Mouse (Mus musculus): ENCODE measurements around the gene Ssr4. TPM values are rescaled to one million over a fixed set of nuclear protein-coding genes. Genes with fewer than 3 reads are reported as not detected.
A peak's percentile ranks its signal among the peaks of the same experiment; 100 is the strongest.

Gene Ssr4
- polyA plus RNA-seq, 1 experiment from 2014 or later, result 283 TPM

DNA sequence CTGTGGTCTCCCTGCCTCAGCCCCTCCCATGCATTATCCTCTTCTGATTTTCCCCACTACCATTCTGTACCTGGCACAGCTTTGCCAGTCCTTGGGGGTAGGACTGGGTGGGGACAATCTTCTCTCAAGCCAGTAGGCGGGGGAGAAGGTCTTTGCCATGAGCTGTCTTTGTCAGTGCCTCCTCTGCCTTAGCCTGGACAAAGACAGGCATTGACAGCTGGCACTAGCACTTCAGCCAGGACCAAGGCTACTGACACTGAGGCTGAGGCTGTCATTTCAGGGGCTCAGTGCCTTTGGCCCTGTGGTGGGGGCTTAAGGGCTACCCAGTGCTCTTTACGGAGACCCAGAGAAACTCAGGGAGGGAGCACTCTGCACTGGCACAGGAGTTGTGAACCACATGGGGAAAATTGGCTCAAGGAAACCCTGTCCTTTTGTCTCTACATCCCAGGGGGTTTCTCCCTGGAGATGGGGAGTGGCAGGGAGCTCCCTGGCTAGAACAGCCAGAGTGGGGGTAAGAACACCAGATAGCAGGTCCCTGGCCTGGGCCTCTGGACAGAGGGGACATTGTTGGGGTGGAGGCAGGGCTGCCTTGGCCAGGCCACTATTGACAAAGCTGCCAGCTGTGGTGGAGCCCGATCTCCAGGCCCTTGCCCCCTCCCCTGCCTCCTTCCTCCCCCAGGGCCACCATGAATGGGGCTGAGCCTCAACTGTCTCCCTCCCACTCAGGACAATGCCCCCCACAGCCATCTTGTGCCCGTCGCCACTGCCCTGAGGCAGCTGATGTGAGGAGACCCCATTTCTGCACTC, 30.3 kb upstream of the Ssr4 start, which contains the start of gene Plxnb3:
Plxnb3 (plus strand) TSS at position 757 of the 807 bp plus-strand sequence.
- H3K4me3 ChIP-seq (replicated peaks; ENCODE audit: low read depth, low read length), result no peak within 1 kb of the TSS
- no peak within 1 kb of the TSS for H3K9ac ChIP-seq (ENCODE audit: low read depth, low read length)
- no peaks in the 10 kb centered on the region for H3K9me3 ChIP-seq (replicated peaks; ENCODE audit: low read length)
- no peak for ATAC-seq (replicated peaks; ENCODE audit: low FRiP score, low read depth)
- H3K27ac ChIP-seq, result no peak within 1 kb of the TSS
- no peaks in the 10 kb centered on the region for H3K36me3 ChIP-seq (ENCODE audit: insufficient read depth, low read length)
- WGBS, result 68% methylated on average over 5 of the region's 5 CpGs
- no peak for DNase-seq (ENCODE audit: low spot score)
- no peak for TF ChIP-seq CTCF (IDR thresholded peaks at IDR 0.05; ENCODE audit: low read depth)
- H3K4me2 ChIP-seq (ENCODE audit: low read length), result no peak within 1 kb of the TSS
- no peaks in the 10 kb centered on the region for H3K27me3 ChIP-seq (ENCODE audit: insufficient read depth, low read length)
- no peaks in the 10 kb centered on the region for H3K4me1 ChIP-seq (replicated peaks; ENCODE audit: insufficient read depth, low read length)

DNA sequence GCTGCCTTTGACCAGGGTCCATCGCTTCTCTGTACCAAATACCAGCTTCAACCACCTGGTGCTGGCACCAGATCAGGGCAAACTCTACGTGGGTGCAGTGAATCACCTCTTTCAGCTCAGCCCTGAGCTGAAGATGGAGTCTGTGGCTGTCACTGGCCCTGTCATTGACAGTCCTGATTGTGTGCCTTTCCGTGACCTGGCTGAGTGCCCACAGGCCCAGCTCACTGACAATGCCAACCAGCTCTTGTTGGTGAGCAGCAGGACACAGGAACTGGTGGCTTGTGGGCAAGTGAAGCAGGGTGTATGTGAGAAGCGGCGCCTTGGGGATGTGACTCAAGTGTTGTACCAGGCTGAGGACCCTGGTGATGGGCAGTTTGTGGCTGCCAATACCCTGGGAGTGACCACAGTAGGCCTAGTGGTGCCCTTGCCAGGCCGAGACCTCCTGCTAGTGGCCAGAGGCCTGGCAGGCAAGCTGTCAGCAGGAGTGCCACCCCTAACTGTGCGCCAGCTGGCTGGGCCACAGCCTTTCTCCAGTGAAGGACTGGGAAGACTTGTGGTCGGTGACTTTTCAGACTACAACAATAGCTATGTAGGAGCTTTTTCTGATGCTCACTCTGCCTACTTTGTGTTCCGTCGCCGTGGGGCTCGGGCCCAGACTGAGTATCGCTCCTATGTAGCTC, 28.1 kb upstream of the Ssr4 start:
- no peak overlapping the region for H3K9ac ChIP-seq (ENCODE audit: low read depth, low read length)
- H3K27ac ChIP-seq, result no peak overlapping the region
- 85% methylated on average over 13 of the region's 13 CpGs for WGBS
- ATAC-seq (replicated peaks; ENCODE audit: low FRiP score, low read depth) (no peak), DNase-seq (ENCODE audit: low spot score) (no peak)
- H3K36me3 ChIP-seq (ENCODE audit: insufficient read depth, low read length), result no peaks in the 10 kb centered on the region
- H3K4me1 ChIP-seq (replicated peaks; ENCODE audit: insufficient read depth, low read length), result no peaks in the 10 kb centered on the region
- H3K27me3 ChIP-seq (ENCODE audit: insufficient read depth, low read length), result no peaks in the 10 kb centered on the region
- no peak overlapping the region for H3K4me2 ChIP-seq (ENCODE audit: low read length)
- no peak overlapping the region for H3K4me3 ChIP-seq (replicated peaks; ENCODE audit: low read depth, low read length)
- TF ChIP-seq CTCF (IDR thresholded peaks at IDR 0.05; ENCODE audit: low read depth), result no peak
- no peaks in the 10 kb centered on the region for H3K9me3 ChIP-seq (replicated peaks; ENCODE audit: low read length)

DNA sequence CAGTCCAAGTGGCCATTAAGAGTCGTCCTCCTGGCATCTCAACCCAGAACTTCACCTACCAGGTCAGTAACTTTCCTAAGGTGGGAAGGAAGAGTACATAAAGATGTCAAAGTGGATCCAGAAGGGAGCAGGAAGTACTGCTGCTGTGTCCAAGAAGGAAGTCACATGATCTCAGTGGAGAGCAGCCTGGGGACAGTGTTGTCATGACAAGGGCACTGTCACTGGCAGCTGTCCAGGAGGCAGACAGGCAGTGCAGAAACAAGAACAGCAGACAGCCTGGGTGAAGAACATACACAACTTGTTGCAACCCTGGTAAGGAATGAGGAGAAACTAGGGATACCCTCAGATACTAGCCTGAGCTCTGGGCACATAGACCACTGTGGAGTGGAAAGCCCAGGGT, 21.5 kb upstream of the Ssr4 start:
- Histone ChIP-seq H3K36me3 (ENCODE audit: insufficient read depth, low read length) (no peaks in the 10 kb centered on the region), H3K27ac (no peak overlapping the region), H3K9ac (ENCODE audit: low read depth, low read length) (no peak overlapping the region), H3K4me1 (replicated peaks; ENCODE audit: insufficient read depth, low read length) (no peaks in the 10 kb centered on the region), H3K9me3 (replicated peaks; ENCODE audit: low read length) (no peaks in the 10 kb centered on the region), H3K27me3 (ENCODE audit: insufficient read depth, low read length) (no peaks in the 10 kb centered on the region), H3K4me3 (replicated peaks; ENCODE audit: low read depth, low read length) (no peak overlapping the region), H3K4me2 (ENCODE audit: low read length) (no peak overlapping the region)
- ATAC-seq (replicated peaks; ENCODE audit: low FRiP score, low read depth), result no peak
- WGBS, result 43% methylated on average over 1 of the region's 1 CpGs
- TF ChIP-seq CTCF (IDR thresholded peaks at IDR 0.05; ENCODE audit: low read depth), result no peak
- peak; percentile 57 for DNase-seq (ENCODE audit: low spot score)

DNA sequence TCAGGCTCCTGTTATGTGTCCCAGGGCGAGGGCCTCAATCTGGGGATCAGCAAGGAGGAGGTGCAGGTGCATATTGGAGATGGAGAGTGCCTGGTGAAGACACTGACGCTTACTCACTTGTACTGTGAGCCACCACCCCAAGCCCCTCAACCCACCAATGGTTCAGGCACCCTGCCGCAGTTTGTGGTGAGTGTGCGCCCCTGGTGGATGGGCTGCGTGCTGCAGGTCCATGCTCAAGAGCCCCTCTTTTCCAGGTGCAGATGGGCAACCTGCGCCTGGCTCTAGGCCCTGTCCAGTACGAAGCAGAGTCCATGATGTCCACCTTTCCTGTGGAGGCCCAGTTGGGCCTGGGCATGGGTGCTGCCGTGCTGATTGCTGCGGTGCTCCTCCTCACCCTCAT, 19.6 kb upstream of the Ssr4 start:
- Histone ChIP-seq H3K4me3 (replicated peaks; ENCODE audit: low read depth, low read length) (no peak overlapping the region), H3K36me3 (ENCODE audit: insufficient read depth, low read length) (no peaks in the 10 kb centered on the region), H3K27ac (no peak overlapping the region), H3K4me1 (replicated peaks; ENCODE audit: insufficient read depth, low read length) (no peaks in the 10 kb centered on the region), H3K9ac (ENCODE audit: low read depth, low read length) (no peak overlapping the region), H3K27me3 (ENCODE audit: insufficient read depth, low read length) (no peaks in the 10 kb centered on the region), H3K4me2 (ENCODE audit: low read length) (no peak overlapping the region), H3K9me3 (replicated peaks; ENCODE audit: low read length) (no peaks in the 10 kb centered on the region)
- no peak for ATAC-seq (replicated peaks; ENCODE audit: low FRiP score, low read depth)
- 67% methylated on average over 9 of the region's 9 CpGs for WGBS
- peak; percentile 63 for TF ChIP-seq CTCF (IDR thresholded peaks at IDR 0.05; ENCODE audit: low read depth)
- no peak for DNase-seq (ENCODE audit: low spot score)

DNA sequence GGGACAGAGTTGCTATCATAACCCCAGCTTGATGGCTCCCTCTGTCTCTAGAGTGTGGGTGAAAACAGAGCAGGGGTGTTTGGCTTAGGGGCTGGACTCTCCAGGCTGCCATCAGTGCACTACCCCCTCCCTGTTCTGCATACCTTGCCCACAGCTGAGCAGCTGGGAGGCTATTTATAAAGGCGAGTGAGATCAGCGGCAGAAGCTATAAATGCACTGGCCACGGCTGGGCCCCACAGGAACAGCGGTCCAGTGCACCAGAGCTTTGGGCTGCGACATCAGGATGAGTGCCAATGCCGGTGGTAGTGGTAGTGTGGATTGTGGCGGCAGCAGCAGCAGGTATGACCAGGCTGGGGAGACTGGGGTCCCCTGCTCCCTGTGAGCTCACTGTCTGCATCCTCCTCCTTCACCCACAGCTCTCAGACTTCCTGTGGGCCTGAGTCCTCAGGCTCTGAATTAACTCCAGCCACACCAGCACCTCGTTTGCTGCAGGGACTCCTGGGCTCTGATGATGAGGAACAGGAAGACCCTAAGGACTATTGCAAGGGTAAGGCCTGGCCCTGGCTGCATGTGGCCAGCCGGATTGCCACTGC, 12.6 kb upstream of the Ssr4 start, which contains the start of gene Srpk3:
Srpk3 (plus strand) TSS at position 238 of the 593 bp plus-strand sequence.
- H3K4me1 ChIP-seq (replicated peaks; ENCODE audit: insufficient read depth, low read length), result no peaks in the 10 kb centered on the region
- H3K4me2 ChIP-seq (ENCODE audit: low read length), result no peak within 1 kb of the TSS
- TF ChIP-seq CTCF (IDR thresholded peaks at IDR 0.05; ENCODE audit: low read depth), result no peak
- no peak within 1 kb of the TSS for H3K4me3 ChIP-seq (replicated peaks; ENCODE audit: low read depth, low read length)
- no peaks in the 10 kb centered on the region for H3K9me3 ChIP-seq (replicated peaks; ENCODE audit: low read length)
- 0 out of 2 replicates have a peak within 1 kb of the TSS, but pooled peaks have one; percentile 28 for H3K27ac ChIP-seq
- peak; percentile 14 for DNase-seq (ENCODE audit: low spot score)
- 53% methylated on average over 9 of the region's 9 CpGs for WGBS
- peak; percentile 50 for ATAC-seq (replicated peaks; ENCODE audit: low FRiP score, low read depth)
- peaks cover 4% of the 10 kb centered on the region; the same call in 1 of the 2 replicates for H3K36me3 ChIP-seq (ENCODE audit: insufficient read depth, low read length)
- no peak within 1 kb of the TSS for H3K9ac ChIP-seq (ENCODE audit: low read depth, low read length)
- H3K27me3 ChIP-seq (ENCODE audit: insufficient read depth, low read length), result no peaks in the 10 kb centered on the region

DNA sequence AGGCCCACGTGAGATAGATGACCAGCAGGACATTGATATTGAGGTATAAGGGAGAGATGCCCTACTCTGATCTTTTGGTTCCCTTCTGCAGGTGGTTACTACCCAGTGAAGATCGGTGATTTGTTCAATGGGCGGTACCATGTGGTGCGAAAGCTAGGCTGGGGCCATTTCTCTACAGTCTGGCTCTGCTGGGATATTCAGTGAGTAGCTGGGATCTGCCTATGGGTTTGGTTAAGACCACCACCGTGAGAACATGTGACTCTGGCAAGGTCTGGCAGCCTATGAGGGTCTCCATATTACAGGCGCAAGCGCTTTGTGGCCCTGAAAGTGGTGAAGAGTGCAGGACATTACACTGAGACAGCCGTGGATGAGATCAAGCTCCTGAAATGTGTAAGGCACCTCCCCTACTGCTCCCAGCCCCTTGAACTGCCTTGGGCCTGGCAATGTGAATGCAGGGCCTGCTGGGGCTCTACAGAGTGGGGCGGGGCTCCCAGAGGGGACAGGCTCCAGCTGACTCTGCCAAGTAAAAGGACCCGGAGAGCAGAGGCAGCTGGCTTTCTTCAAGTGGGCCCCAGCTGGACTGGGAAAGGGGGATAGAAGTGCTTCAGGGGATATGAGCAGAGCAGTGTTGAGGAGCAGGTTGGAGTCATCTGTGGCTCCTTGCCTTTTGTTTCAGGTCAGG, 11.9 kb upstream of the Ssr4 start:
- 0 out of 2 replicates have a peak overlapping the region, but pooled peaks have one; percentile 28 for H3K27ac ChIP-seq
- peaks cover 4% of the 10 kb centered on the region; the same call in 1 of the 2 replicates for H3K36me3 ChIP-seq (ENCODE audit: insufficient read depth, low read length)
- no peaks in the 10 kb centered on the region for H3K9me3 ChIP-seq (replicated peaks; ENCODE audit: low read length)
- whole genome bisulfite sequencing, result 69% methylated on average over 10 of the region's 10 CpGs
- TF ChIP-seq CTCF (IDR thresholded peaks at IDR 0.05; ENCODE audit: low read depth), result no peak
- no peak overlapping the region for H3K4me3 ChIP-seq (replicated peaks; ENCODE audit: low read depth, low read length)
- no peaks in the 10 kb centered on the region for H3K4me1 ChIP-seq (replicated peaks; ENCODE audit: insufficient read depth, low read length)
- no peak overlapping the region for H3K9ac ChIP-seq (ENCODE audit: low read depth, low read length)
- H3K27me3 ChIP-seq (ENCODE audit: insufficient read depth, low read length), result no peaks in the 10 kb centered on the region
- ATAC-seq (replicated peaks; ENCODE audit: low FRiP score, low read depth) (peak; percentile 41; the same call in 1 of the 2 replicates), DNase-seq (ENCODE audit: low spot score) (peak; percentile 63)
- H3K4me2 ChIP-seq (ENCODE audit: low read length), result no peak overlapping the region
